Mouse (Mus musculus) limb, embryonic 11.5 days (tissue): ENCODE measurements around the gene Clec2d. TPM values are rescaled to one million over a fixed set of nuclear protein-coding genes. Genes with fewer than 3 reads are reported as not detected.

ENCODE experiments used
- ATAC-seq: fragments of 200-750 bp; cut with Nextera tagmentation; 2 replicates; pipeline ENCODE4 v1.8.0; 2017; ENCODE audit warnings: low read depth; ENCODE audit not compliant: insufficient number of reproducible peaks, low FRiP score, low TSS enrichment
- DNase-seq: peaks from one replicate; pipeline ENCODE4 v3.0.0-alpha.2; 2015; ENCODE audit warnings: low spot score
- H3K27ac ChIP-seq: fragments of 300-500 bp; sonication (generic); replicated peaks from 2 replicates; pipeline ENCODE4 v1.5.1; 2014; ENCODE audit warnings: low read depth, mild to moderate bottlenecking, low read length
- H3K27me3 ChIP-seq: fragments of 300-500 bp; sonication (generic); 2 replicates; pipeline ENCODE4 v1.6.1; 2014; ENCODE audit warnings: mild to moderate bottlenecking, low read length, mixed read lengths; ENCODE audit not compliant: control insufficient read depth, insufficient read depth
- H3K36me3 ChIP-seq: fragments of 300-500 bp; sonication (generic); 2 replicates; pipeline ENCODE4 v1.6.1; 2014; ENCODE audit warnings: mild to moderate bottlenecking, low read length, moderate library complexity, mixed read lengths; ENCODE audit not compliant: control insufficient read depth, insufficient read depth
- H3K4me1 ChIP-seq: fragments of 300-500 bp; sonication (generic); 2 replicates; pipeline ENCODE4 v1.6.1; 2014; ENCODE audit warnings: low read length, mixed read lengths; ENCODE audit not compliant: control insufficient read depth, insufficient read depth
- H3K4me2 ChIP-seq: fragments of 300-500 bp; sonication (generic); 2 replicates; pipeline ENCODE4 v1.6.1; 2014; ENCODE audit warnings: low read depth, mild to moderate bottlenecking, moderate library complexity; ENCODE audit not compliant: severe bottlenecking
- H3K4me3 ChIP-seq: fragments of 300-500 bp; sonication (generic); 2 replicates; pipeline ENCODE4 v1.5.1; 2014; ENCODE audit warnings: low read depth, low read length
- H3K9ac ChIP-seq: fragments of 300-500 bp; sonication (generic); 2 replicates; pipeline ENCODE4 v1.6.1; 2014; ENCODE audit warnings: mild to moderate bottlenecking, low read length
- H3K9me3 ChIP-seq: fragments of 300-500 bp; sonication (generic); 2 replicates; pipeline ENCODE4 v1.6.1; 2016; ENCODE audit warnings: low read length; ENCODE audit not compliant: control insufficient read depth
- WGBS: fragments of 180-500 bp; shearing (Covaris S2); extraction: QIAGEN DNeasy Blood & Tissue Kit; methylation state at CpG from one replicate; pipeline ENCODE4 v1.1.7; 2014; 5-methylcytosine and 5-hydroxymethylcytosine counted together
- polyA plus RNA-seq: library from polyadenylated mRNA; unstranded; fragments of >200 nt; fragmentation: Nextera tagmentation; extraction: Ambion mirVana; gene quantifications from 2 replicates; pipeline ENCODE4 v1.2.1, GENCODE M21; 2014

Clec2d gene
- polyA plus RNA-seq, 1 experiment from 2014 or later = not detected

- no peak for ATAC-seq
- no peak overlapping the region for H3K4me3 ChIP-seq
- WGBS = 66% methylated on average over 2 of the region's 2 CpGs
- no peaks in the 10 kb centered on the region for H3K36me3 ChIP-seq
- no peak overlapping the region for H3K27ac ChIP-seq
- H3K4me2 ChIP-seq = no peak overlapping the region
- H3K9me3 ChIP-seq = no peaks in the 10 kb centered on the region
- H3K4me1 ChIP-seq = no peaks in the 10 kb centered on the region
- DNase-seq = no peak
- no peak overlapping the region for H3K9ac ChIP-seq
- H3K27me3 ChIP-seq = no peaks in the 10 kb centered on the region
Measured at GRCm38 (mm10) chr6:129223611-129224010, 43.2 kb downstream of the Clec2d start.

GRCm38 (mm10) chr6:129224090-129224489 is 43.7 kb downstream of the Clec2d start:
- ATAC-seq (no peak), DNase-seq (no peak)
- H3K4me2 ChIP-seq = no peak overlapping the region
- H3K4me3 ChIP-seq = no peak overlapping the region
- no peak overlapping the region for H3K27ac ChIP-seq
- H3K4me1 ChIP-seq = no peaks in the 10 kb centered on the region
- no peaks in the 10 kb centered on the region for H3K9me3 ChIP-seq
- no peaks in the 10 kb centered on the region for H3K27me3 ChIP-seq
- H3K9ac ChIP-seq = no peak overlapping the region
- H3K36me3 ChIP-seq = no peaks in the 10 kb centered on the region
- WGBS = 80% methylated on average over 1 of the region's 1 CpGs

- no peaks in the 10 kb centered on the region for H3K36me3 ChIP-seq
- no peak overlapping the region for H3K9ac ChIP-seq
- H3K27ac ChIP-seq = no peak overlapping the region
- no peaks in the 10 kb centered on the region for H3K27me3 ChIP-seq
- H3K4me1 ChIP-seq = no peaks in the 10 kb centered on the region
- no peaks in the 10 kb centered on the region for H3K9me3 ChIP-seq
- 79% methylated on average over 2 of the region's 2 CpGs for WGBS
- ATAC-seq (no peak), DNase-seq (no peak)
- no peak overlapping the region for H3K4me2 ChIP-seq
- H3K4me3 ChIP-seq = no peak overlapping the region
Measured at GRCm38 (mm10) chr6:129225078-129225477, 44.7 kb downstream of the Clec2d start.

GRCm38 (mm10) chr6:129228935-129229773 is 48.7 kb downstream of the Clec2d start:
- H3K27me3 ChIP-seq = no peaks in the 10 kb centered on the region
- WGBS = 64% methylated on average over 3 of the region's 3 CpGs
- no peaks in the 10 kb centered on the region for H3K4me1 ChIP-seq
- no peak overlapping the region for H3K4me3 ChIP-seq
- no peaks in the 10 kb centered on the region for H3K36me3 ChIP-seq
- no peak overlapping the region for H3K9ac ChIP-seq
- H3K4me2 ChIP-seq = no peak overlapping the region
- ATAC-seq = no peak
- no peaks in the 10 kb centered on the region for H3K9me3 ChIP-seq
- no peak for DNase-seq
- no peak overlapping the region for H3K27ac ChIP-seq

- Histone ChIP-seq H3K4me3 (no peak overlapping the region), H3K4me2 (no peak overlapping the region), H3K4me1 (no peaks in the 10 kb centered on the region), H3K9me3 (no peaks in the 10 kb centered on the region), H3K36me3 (no peaks in the 10 kb centered on the region), H3K27ac (no peak overlapping the region), H3K27me3 (no peaks in the 10 kb centered on the region), H3K9ac (no peak overlapping the region)
- 86% methylated on average over 3 of the region's 3 CpGs for WGBS
- no peak for ATAC-seq
- no peak for DNase-seq
Measured at GRCm38 (mm10) chr6:129229774-129230578, 49.6 kb downstream of the Clec2d start.

- H3K9me3 ChIP-seq = no peaks in the 10 kb centered on the region
- 81% methylated on average over 5 of the region's 5 CpGs for WGBS
- no peaks in the 10 kb centered on the region for H3K27me3 ChIP-seq
- no peak overlapping the region for H3K27ac ChIP-seq
- no peak overlapping the region for H3K4me3 ChIP-seq
- no peaks in the 10 kb centered on the region for H3K36me3 ChIP-seq
- ATAC-seq = no peak
- no peak for DNase-seq
- no peak overlapping the region for H3K9ac ChIP-seq
- H3K4me1 ChIP-seq = no peaks in the 10 kb centered on the region
- H3K4me2 ChIP-seq = no peak overlapping the region
Measured at GRCm38 (mm10) chr6:129232005-129232841, 51.8 kb downstream of the Clec2d start.

GRCm38 (mm10) chr6:129232842-129233205 is 52.4 kb downstream of the Clec2d start:
- no peaks in the 10 kb centered on the region for H3K36me3 ChIP-seq
- no peak for DNase-seq
- no peak overlapping the region for H3K4me2 ChIP-seq
- H3K27me3 ChIP-seq = no peaks in the 10 kb centered on the region
- H3K27ac ChIP-seq = no peak overlapping the region
- no peaks in the 10 kb centered on the region for H3K4me1 ChIP-seq
- WGBS = 83% methylated on average over 9 of the region's 9 CpGs
- ATAC-seq = no peak
- H3K9ac ChIP-seq = no peak overlapping the region
- no peak overlapping the region for H3K4me3 ChIP-seq
- H3K9me3 ChIP-seq = no peaks in the 10 kb centered on the region

GRCm38 (mm10) chr6:129233366-129233954 is 53.0 kb downstream of the Clec2d start:
- no peak overlapping the region for H3K4me3 ChIP-seq
- 84% methylated on average over 6 of the region's 6 CpGs for WGBS
- no peaks in the 10 kb centered on the region for H3K9me3 ChIP-seq
- ATAC-seq (no peak), DNase-seq (no peak)
- H3K4me1 ChIP-seq = no peaks in the 10 kb centered on the region
- no peak overlapping the region for H3K4me2 ChIP-seq
- H3K27ac ChIP-seq = no peak overlapping the region
- H3K9ac ChIP-seq = no peak overlapping the region
- no peaks in the 10 kb centered on the region for H3K36me3 ChIP-seq
- no peaks in the 10 kb centered on the region for H3K27me3 ChIP-seq
